13 mouse cellular contexts compared by ENCODE assay signal in the genomic region with DNA sequence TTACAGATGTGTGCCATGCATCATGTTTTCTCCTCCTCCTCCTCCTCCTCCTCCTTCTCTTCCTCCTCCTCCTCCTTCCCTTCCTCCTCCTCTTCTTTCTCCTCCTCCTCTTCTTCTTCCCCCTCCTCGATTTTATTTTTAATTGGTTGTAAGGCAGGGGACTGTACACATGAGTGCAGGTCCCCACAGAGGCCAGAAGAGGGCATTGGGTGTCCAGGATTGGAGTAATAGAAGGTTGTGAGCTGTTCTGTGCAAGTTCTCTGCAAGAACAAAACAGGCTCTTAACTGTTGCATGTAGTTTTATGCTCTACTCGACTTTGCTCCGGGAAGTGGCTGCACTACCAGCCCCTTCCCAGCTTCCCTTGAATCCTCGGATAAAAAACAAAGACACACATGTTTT. TPM values are rescaled to one million over a fixed set of nuclear protein-coding genes. Genes with fewer than 3 reads are reported as not detected.
DNase-seq lines count a peak whose midpoint lies in the region; ATAC-seq and TF ChIP-seq lines count a peak whose summit lies in the region.
"Had no signal": no experiment of that assay in that cellular context is flagged by ENCODE, and none has a peak within 500 bp of the region (broad histone marks: within the 10 kb centered on the region; RNA-seq: fewer than 3 reads in every experiment).

No protein-coding gene starts in this region.

- peak; percentile 75 for ATAC-seq in heart, postnatal 0 days (ENCODE audit: insufficient read depth, low read depth)
- ATAC-seq in lung, embryonic 14.5 days (ENCODE audit: insufficient read depth) = no peak

- no peak for DNase-seq in heart, postnatal 0 days (ENCODE audit: low spot score)
- DNase-seq in heart, postnatal 14 days = no peak
- DNase-seq in lung, embryonic 14.5 days = peak; percentile 32
- DNase-seq in lung, adult 18-20 months = no peak
- DNase-seq in ES-CJ7 (ENCODE audit: low read depth, low spot score) = peak; percentile 63
- no peak for DNase-seq in embryo, embryonic 10 days (ENCODE audit: low spot score)
- no peak for DNase-seq in midbrain, embryonic 10.5 days (ENCODE audit: low spot score)
- DNase-seq: gastrocnemius, postnatal 36 days; kidney, adult 11 months; right cerebral cortex, postnatal 4 days had no signal

- no peak overlapping the region for H3K4me3 ChIP-seq in heart, postnatal 0 days (ENCODE audit: low read depth, low read length)
- no peak overlapping the region for H3K4me3 ChIP-seq in lung, embryonic 14.5 days (ENCODE audit: low read depth, low read length)
- no peak overlapping the region for H3K4me3 ChIP-seq in small intestine, adult 2 months (ENCODE audit: low read depth, low read length)
- no peak overlapping the region for H3K4me3 ChIP-seq in midbrain, embryonic 10.5 days

- peaks cover 40% of the 10 kb centered on the region for H3K36me3 ChIP-seq in heart, postnatal 0 days (replicated peaks; ENCODE audit: control insufficient read depth, insufficient read depth, low read length)
- peaks cover 38% of the 10 kb centered on the region for H3K36me3 ChIP-seq in lung, embryonic 14.5 days (ENCODE audit: insufficient read depth)
- H3K36me3 ChIP-seq in small intestine, adult 2 months (ENCODE audit: control insufficient read depth, insufficient read depth, low read length) = peaks cover 29% of the 10 kb centered on the region
- peaks cover 48% of the 10 kb centered on the region for H3K36me3 ChIP-seq in midbrain, embryonic 10.5 days

- no peak for TF ChIP-seq POLR2A in small intestine, adult 2 months (IDR thresholded peaks at IDR 0.05; ENCODE audit: low read depth, low read length)

- TF ChIP-seq EP300 in heart, postnatal 0 days (IDR thresholded peaks at IDR 0.05; ENCODE audit: low read depth) = no peak

- WGBS in heart, postnatal 0 days = 67% methylated on average over 4 of the region's 4 CpGs
- WGBS in lung, embryonic 14.5 days = 73% methylated on average over 4 of the region's 4 CpGs
- WGBS in small intestine, adult 2 months = 55% methylated on average over 4 of the region's 4 CpGs
- WGBS in midbrain, embryonic 10.5 days = 89% methylated on average over 4 of the region's 4 CpGs

- H3K27me3 ChIP-seq in heart, postnatal 0 days (ENCODE audit: control insufficient read depth, insufficient read depth, low read length) = no peaks in the 10 kb centered on the region
- no peaks in the 10 kb centered on the region for H3K27me3 ChIP-seq in lung, embryonic 14.5 days (ENCODE audit: insufficient read depth, low read length)
- H3K27me3 ChIP-seq in small intestine, adult 2 months (ENCODE audit: control insufficient read depth, insufficient read depth, low read length) = no peaks in the 10 kb centered on the region
- H3K27me3 ChIP-seq in midbrain, embryonic 10.5 days (ENCODE audit: low read depth, poor library complexity, severe bottlenecking) = no peaks in the 10 kb centered on the region

- no peaks in the 10 kb centered on the region for H3K9me3 ChIP-seq in heart, postnatal 0 days (replicated peaks; ENCODE audit: control insufficient read depth, low read length)
- no peaks in the 10 kb centered on the region for H3K9me3 ChIP-seq in lung, embryonic 14.5 days (ENCODE audit: low read depth, low read length)
- no peaks in the 10 kb centered on the region for H3K9me3 ChIP-seq in midbrain, embryonic 10.5 days (replicated peaks)

- no peak overlapping the region for H3K9ac ChIP-seq in heart, postnatal 0 days (replicated peaks; ENCODE audit: low read depth, low read length)
- H3K9ac ChIP-seq in lung, embryonic 14.5 days = no peak overlapping the region

- peak; percentile 68 for TF ChIP-seq CTCF in heart, postnatal 0 days (IDR thresholded peaks at IDR 0.05; ENCODE audit: low read depth)
- peak; percentile 47 for TF ChIP-seq CTCF in lung, embryonic 14.5 days (IDR thresholded peaks at IDR 0.05; ENCODE audit: low read depth)
- TF ChIP-seq CTCF in small intestine, adult 2 months (IDR thresholded peaks at IDR 0.05; ENCODE audit: extremely low read depth, insufficient read length, insufficient replicate concordance, low read depth, low read length) = peak; percentile 35; the same call in 1 of the 2 replicates

- no peak overlapping the region for H3K27ac ChIP-seq in heart, postnatal 0 days (ENCODE audit: low read depth)
- no peak overlapping the region for H3K27ac ChIP-seq in lung, embryonic 14.5 days (ENCODE audit: low read depth)
- H3K27ac ChIP-seq in small intestine, adult 2 months (ENCODE audit: insufficient read depth, low read depth, low read length) = no peak overlapping the region
- H3K27ac ChIP-seq in midbrain, embryonic 10.5 days (replicated peaks) = no peak overlapping the region

- intact Hi-C loops in heart, postnatal 14 days (cut with DNase I) = no loop called here

- no peaks in the 10 kb centered on the region for H3K4me1 ChIP-seq in heart, postnatal 0 days (ENCODE audit: control insufficient read depth, insufficient read depth)
- H3K4me1 ChIP-seq in lung, embryonic 14.5 days (ENCODE audit: insufficient read depth) = no peaks in the 10 kb centered on the region
- no peaks in the 10 kb centered on the region; the same call in 1 of the 2 replicates for H3K4me1 ChIP-seq in small intestine, adult 2 months (ENCODE audit: control insufficient read depth, insufficient read depth, insufficient read length, low read length)
- H3K4me1 ChIP-seq in midbrain, embryonic 10.5 days = no peaks in the 10 kb centered on the region

- no peak overlapping the region for H3K4me2 ChIP-seq in heart, postnatal 0 days (ENCODE audit: low read depth, low read length)
- no peak overlapping the region for H3K4me2 ChIP-seq in lung, embryonic 14.5 days

RNA-seq across cellular contexts. Expression of gene Mcrs1, which starts 11.6 kb away (rescaled TPM):
- 211 and 235 TPM in 2 replicates for total RNA-seq in heart, postnatal 0 days (2014; rRNA removed; ENCODE audit: low replicate concordance)
- polyA plus RNA-seq in heart, postnatal 0 days (2015; fragmentation: Nextera tagmentation; extraction: Ambion mirVana) = 128 and 141 TPM in 2 replicates
- total RNA-seq in heart, postnatal 14 days (2021) = 10 to 100 TPM; 57.5 to 61.6 TPM
- polyA plus RNA-seq in lung, embryonic 14.5 days (2014; fragmentation: Nextera tagmentation; extraction: Ambion mirVana) = 142 and 155 TPM in 2 replicates
- polyA plus RNA-seq in small intestine, adult 2 months (2012; rRNA removed) = 46.5 and 96.6 TPM in 2 replicates
- polyA plus RNA-seq in midbrain, embryonic 10.5 days (2016; fragmentation: Nextera tagmentation; extraction: Ambion mirVana) = 202 and 215 TPM in 2 replicates

RNA-seq across cellular contexts. Expression of gene Kcnh3, which starts 15.5 kb away (rescaled TPM):
- total RNA-seq in heart, postnatal 0 days (2014; rRNA removed; ENCODE audit: low replicate concordance) = 0.19 and 2.0 TPM in 2 replicates
- polyA plus RNA-seq in heart, postnatal 0 days (2015; fragmentation: Nextera tagmentation; extraction: Ambion mirVana) = 0.07 and 0.08 TPM in 2 replicates
- total RNA-seq in heart, postnatal 14 days (2021) = under 1 TPM; 0.36 to 0.68 TPM
- 0.37 and 0.60 TPM in 2 replicates for polyA plus RNA-seq in lung, embryonic 14.5 days (2014; fragmentation: Nextera tagmentation; extraction: Ambion mirVana)
- 0.56 and 3.0 TPM in 2 replicates for polyA plus RNA-seq in small intestine, adult 2 months (2012; rRNA removed)
- polyA plus RNA-seq in midbrain, embryonic 10.5 days (2016; fragmentation: Nextera tagmentation; extraction: Ambion mirVana) = 0.07 TPM in 1 of 2 replicates, not detected in the other
- total RNA-seq: hematopoietic stem cell, adult 5-6 weeks had no signal

RNA-seq across cellular contexts. Expression of gene Prpf40b, which starts 54.8 kb away (rescaled TPM):
- total RNA-seq in heart, postnatal 0 days (2014; rRNA removed; ENCODE audit: low replicate concordance) = 25.4 and 26.9 TPM in 2 replicates
- polyA plus RNA-seq in heart, postnatal 0 days (2015; fragmentation: Nextera tagmentation; extraction: Ambion mirVana) = 27.4 and 29.3 TPM in 2 replicates
- 10 to 100 TPM; 25.5 to 26.3 TPM for total RNA-seq in heart, postnatal 14 days (2021)
- polyA plus RNA-seq in lung, embryonic 14.5 days (2014; fragmentation: Nextera tagmentation; extraction: Ambion mirVana) = 48.3 and 59.1 TPM in 2 replicates
- 14.4 and 20.8 TPM in 2 replicates for polyA plus RNA-seq in small intestine, adult 2 months (2012; rRNA removed)
- polyA plus RNA-seq in midbrain, embryonic 10.5 days (2016; fragmentation: Nextera tagmentation; extraction: Ambion mirVana) = 61.2 and 70.7 TPM in 2 replicates

RNA-seq across cellular contexts. Expression of gene Fam186b, which starts 55.6 kb away (rescaled TPM):
- not detected in 2 replicates for total RNA-seq in heart, postnatal 0 days (2014; rRNA removed; ENCODE audit: low replicate concordance)
- 0.07 and 0.22 TPM in 2 replicates for polyA plus RNA-seq in heart, postnatal 0 days (2015; fragmentation: Nextera tagmentation; extraction: Ambion mirVana)
- not detected for total RNA-seq in heart, postnatal 14 days (2021)
- 0.05 and 0.15 TPM in 2 replicates for polyA plus RNA-seq in lung, embryonic 14.5 days (2014; fragmentation: Nextera tagmentation; extraction: Ambion mirVana)
- polyA plus RNA-seq in small intestine, adult 2 months (2012; rRNA removed) = not detected in 2 replicates
- polyA plus RNA-seq in midbrain, embryonic 10.5 days (2016; fragmentation: Nextera tagmentation; extraction: Ambion mirVana) = 0.11 and 0.19 TPM in 2 replicates
- total RNA-seq: common myeloid progenitor, adult 5-6 weeks; gastrocnemius, postnatal 36 days had no signal

Comparison
In these comparisons a context has a peak if more than half of its experiments do, and no peak if none do; other contexts are left out.
1. DNase-seq: peak in lung, embryonic 14.5 days (single experiment) and ES-CJ7 (single experiment); none in heart, postnatal 0 days (single experiment), heart, postnatal 14 days (0 of 2), lung, adult 18-20 months (0 of 2), embryo, embryonic 10 days (single experiment) and midbrain, embryonic 10.5 days (single experiment).
2. Peak in every context shown above with its lines, with median percentiles within 50 percentile points of each other: CTCF ChIP-seq.